Mouse (Mus musculus): ENCODE measurements around the gene Elmsan1. TPM values are rescaled to one million over a fixed set of nuclear protein-coding genes. Genes with fewer than 3 reads are reported as not detected.
A peak's percentile ranks its signal among the peaks of the same experiment; 100 is the strongest.

Gene Elmsan1
- polyA plus RNA-seq, 1 experiment from 2014 or later: 7.2 TPM

DNA sequence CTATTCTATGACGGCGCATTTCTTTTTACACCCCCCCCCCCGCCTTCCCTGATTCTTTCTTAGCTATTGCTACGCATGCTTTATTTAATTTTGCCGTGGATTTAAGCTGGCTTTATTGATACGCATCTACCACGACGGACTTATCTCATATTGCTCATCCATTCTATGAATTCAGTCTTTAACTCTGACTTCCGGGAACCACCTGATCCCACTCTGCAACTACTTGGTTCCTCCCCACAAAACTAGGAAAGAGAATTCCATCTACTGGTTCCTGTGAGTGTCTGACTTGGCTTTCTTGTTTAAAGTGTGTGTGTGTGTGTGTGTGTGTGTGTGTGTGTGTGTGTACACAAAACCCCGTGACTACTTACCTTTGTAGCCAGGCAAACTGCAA is 70.1 kb downstream of the Elmsan1 start:
- peaks cover 36% of the 10 kb centered on the region for H3K4me1 ChIP-seq
- H3K27me3 ChIP-seq: no peaks in the 10 kb centered on the region
- peak overlapping the region; percentile 60 for H3K4me3 ChIP-seq
- H3K4me2 ChIP-seq (replicated peaks): peak overlapping the region; percentile 89
- H3K36me3 ChIP-seq: peaks cover 23% of the 10 kb centered on the region
- H3K27ac ChIP-seq: no peak overlapping the region; the same call in none of the 2 replicates
- ATAC-seq (ENCODE audit: low FRiP score): peak; percentile 47
- no peaks in the 10 kb centered on the region for H3K9me3 ChIP-seq (replicated peaks)
- peak overlapping the region; percentile 67 for H3K9ac ChIP-seq
- WGBS: 9% methylated on average over 10 of the region's 10 CpGs

DNA sequence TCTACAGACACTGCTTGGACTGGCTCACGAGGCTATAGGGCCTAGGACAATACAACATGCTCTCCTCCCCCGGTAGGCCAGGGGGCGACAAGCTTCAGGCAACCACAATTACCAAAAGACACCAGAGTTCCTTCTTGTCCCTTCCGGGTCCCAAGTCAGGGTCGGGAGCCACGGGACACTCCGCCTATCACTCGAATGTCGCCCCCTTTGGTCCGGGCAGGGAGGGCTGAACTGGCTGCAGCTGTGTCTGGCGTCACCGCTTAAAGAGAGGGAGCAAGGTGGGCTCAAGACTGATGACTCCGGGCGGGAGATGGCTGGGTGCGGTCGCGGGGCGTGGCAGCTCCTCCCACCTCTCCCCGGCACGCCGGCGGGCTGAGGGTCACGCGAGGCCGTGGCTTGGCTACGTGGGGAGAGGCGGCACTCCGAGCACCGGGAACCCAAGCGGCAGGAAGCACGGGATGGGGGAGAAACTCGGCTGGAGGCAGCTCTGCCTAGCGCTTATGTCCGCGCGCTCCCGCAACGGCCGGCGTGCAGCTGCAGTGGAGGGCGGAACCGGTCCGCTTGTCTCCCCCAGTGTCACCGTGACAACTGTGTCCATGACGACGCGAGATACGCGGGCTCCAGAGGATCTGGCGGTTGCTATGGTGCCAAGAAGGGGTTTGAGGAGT is 70.6 kb downstream of the Elmsan1 start, which contains the start of gene Pnma1:
Gene Pnma1, minus strand, starts transcription at position 536 of the 668 bp plus-strand sequence.
- WGBS: under 1% methylated on average over 50 of the region's 50 CpGs
- no peaks in the 10 kb centered on the region for H3K9me3 ChIP-seq (replicated peaks)
- peak; percentile 95 for ATAC-seq (ENCODE audit: low FRiP score)
- peak within 1 kb of the TSS; percentile 77 for H3K27ac ChIP-seq
- H3K4me3 ChIP-seq: peak within 1 kb of the TSS; percentile 60
- H3K36me3 ChIP-seq: peaks cover 20% of the 10 kb centered on the region
- peak within 1 kb of the TSS; percentile 67 for H3K9ac ChIP-seq
- no peaks in the 10 kb centered on the region for H3K27me3 ChIP-seq
- H3K4me2 ChIP-seq (replicated peaks): peak within 1 kb of the TSS; percentile 89
- H3K4me1 ChIP-seq: peaks cover 36% of the 10 kb centered on the region

DNA sequence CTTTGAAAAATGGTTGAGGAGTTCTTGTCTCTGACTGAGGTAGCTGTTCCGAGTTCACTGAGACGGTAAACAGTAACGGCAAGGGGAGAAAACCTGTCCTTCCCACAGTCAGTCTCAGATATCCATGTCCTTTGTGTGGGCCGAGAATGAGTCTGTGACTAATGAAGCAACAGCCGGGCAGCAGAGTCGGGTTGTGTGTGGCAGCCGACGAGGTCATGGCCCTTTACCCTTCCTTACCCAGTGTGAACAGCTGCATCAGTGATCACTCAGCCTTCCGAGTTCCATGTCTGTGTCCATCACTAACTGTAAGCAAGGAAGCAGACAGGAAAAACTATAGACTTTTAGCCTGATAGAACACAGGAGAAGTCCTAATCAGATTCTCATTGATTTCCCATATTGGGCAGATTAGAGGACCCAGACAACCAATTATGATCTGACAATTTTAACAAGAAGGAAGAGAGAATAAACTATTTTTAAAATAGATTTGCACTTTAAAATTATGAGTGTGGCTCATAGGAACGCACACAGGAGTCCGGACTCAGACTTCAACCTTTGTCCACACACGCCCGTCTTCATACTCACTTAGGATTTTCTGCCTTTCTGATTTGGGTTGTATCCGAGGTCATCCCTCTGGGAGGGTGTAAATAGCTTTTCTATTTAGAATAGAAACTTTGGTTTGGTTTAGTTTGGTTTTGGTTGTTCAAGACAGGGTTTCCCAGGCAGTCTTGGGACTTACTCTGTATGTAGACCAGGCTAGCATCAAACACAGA is 76.2 kb downstream of the Elmsan1 start:
- Histone ChIP-seq H3K4me2 (replicated peaks) (no peak overlapping the region), H3K9me3 (replicated peaks) (no peaks in the 10 kb centered on the region)
- WGBS: 44% methylated on average over 14 of the region's 14 CpGs

DNA sequence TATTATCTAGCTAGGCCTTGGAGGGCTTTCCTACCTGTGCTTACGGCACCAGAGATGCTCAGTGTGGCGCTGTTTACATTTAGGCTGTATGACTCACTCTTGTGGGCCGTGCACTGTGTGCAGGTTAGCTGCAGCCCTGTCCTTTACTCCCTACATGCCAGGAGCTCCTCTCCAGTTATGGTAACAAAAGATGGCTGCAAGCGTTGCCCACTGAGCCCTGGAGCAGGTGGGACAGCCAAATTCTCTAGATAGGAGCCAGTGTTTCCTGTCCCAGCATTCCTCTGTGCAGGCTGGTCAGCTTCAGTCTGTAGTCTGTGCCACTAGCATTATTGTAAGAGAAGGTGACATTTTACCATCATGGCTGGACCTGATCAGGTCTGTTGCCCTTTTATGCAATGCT is 77.4 kb downstream of the Elmsan1 start:
- ATAC-seq (ENCODE audit: low FRiP score): no peak
- H3K4me1 ChIP-seq: peaks cover 3% of the 10 kb centered on the region

More for the DNA sequence above, 76.2 kb downstream of the Elmsan1 start:
- peaks cover 15% of the 10 kb centered on the region; the same call in 1 of the 2 replicates for H3K36me3 ChIP-seq
- H3K9ac ChIP-seq: peak overlapping the region; percentile 27; the same call in 1 of the 2 replicates
- no peaks in the 10 kb centered on the region for H3K27me3 ChIP-seq
- H3K4me1 ChIP-seq: peaks cover 9% of the 10 kb centered on the region
- H3K27ac ChIP-seq: no peak overlapping the region
- ATAC-seq (ENCODE audit: low FRiP score): no peak
- no peak overlapping the region for H3K4me3 ChIP-seq

DNA sequence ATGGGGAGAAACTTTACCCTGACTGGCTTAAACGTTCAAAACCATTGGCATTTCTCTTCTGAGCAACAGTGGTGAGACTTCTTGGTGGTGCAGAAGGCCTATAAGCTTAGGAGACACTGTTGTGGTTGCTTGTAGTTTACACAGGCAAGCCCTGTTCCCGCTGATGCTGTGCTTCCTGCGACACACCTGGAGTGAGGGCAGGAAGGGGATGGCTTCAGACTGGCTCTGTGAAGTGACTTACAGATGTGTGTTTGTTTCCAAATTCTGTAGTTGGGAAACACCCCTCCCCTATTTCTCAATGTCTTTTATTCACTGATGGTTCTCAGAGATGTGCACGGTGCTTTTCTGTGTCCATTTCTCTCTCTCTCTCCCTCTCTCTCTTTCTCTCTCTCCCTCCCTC is 78.5 kb downstream of the Elmsan1 start:
- no peak for ATAC-seq (ENCODE audit: low FRiP score)
- WGBS: 76% methylated on average over 4 of the region's 4 CpGs
- Histone ChIP-seq H3K4me2 (replicated peaks) (no peak overlapping the region), H3K36me3 (peaks cover 31% of the 10 kb centered on the region), H3K9ac (no peak overlapping the region), H3K27me3 (no peaks in the 10 kb centered on the region), H3K9me3 (replicated peaks) (no peaks in the 10 kb centered on the region), H3K4me3 (no peak overlapping the region), H3K27ac (no peak overlapping the region), H3K4me1 (peaks cover 3% of the 10 kb centered on the region)

More for the DNA sequence above, 77.4 kb downstream of the Elmsan1 start:
- Histone ChIP-seq H3K4me2 (replicated peaks) (no peak overlapping the region), H3K4me3 (no peak overlapping the region), H3K9ac (no peak overlapping the region), H3K36me3 (peaks cover 26% of the 10 kb centered on the region), H3K9me3 (replicated peaks) (no peaks in the 10 kb centered on the region), H3K27me3 (no peaks in the 10 kb centered on the region), H3K27ac (no peak overlapping the region)
- 86% methylated on average over 4 of the region's 4 CpGs for WGBS

DNA sequence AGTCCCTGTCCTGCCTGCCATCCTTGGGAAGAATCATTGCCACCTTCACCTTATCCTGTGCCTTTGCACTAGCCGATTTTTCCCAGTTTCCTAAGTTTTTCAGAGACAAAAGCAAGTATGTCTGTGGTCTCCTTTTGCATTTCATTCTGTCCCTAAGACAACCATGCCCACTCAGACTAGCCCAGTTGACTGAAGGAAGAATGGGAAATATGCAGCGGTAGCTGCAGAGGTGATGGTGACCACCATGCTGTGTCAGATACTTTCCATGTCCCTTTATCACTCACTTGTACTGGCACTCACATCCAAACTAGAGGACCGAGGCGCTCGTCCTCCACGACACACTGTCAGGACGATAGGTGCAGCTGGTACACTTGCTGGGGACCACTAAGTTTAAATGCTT is 81.5 kb downstream of the Elmsan1 start:
- no peak for ATAC-seq (ENCODE audit: low FRiP score)
- 94% methylated on average over 7 of the region's 7 CpGs for WGBS
- Histone ChIP-seq H3K4me3 (no peak overlapping the region), H3K27ac (no peak overlapping the region), H3K4me1 (peaks cover under 1% of the 10 kb centered on the region), H3K9me3 (replicated peaks) (no peaks in the 10 kb centered on the region), H3K36me3 (peaks cover 30% of the 10 kb centered on the region), H3K9ac (no peak overlapping the region), H3K4me2 (replicated peaks) (no peak overlapping the region), H3K27me3 (no peaks in the 10 kb centered on the region)

DNA sequence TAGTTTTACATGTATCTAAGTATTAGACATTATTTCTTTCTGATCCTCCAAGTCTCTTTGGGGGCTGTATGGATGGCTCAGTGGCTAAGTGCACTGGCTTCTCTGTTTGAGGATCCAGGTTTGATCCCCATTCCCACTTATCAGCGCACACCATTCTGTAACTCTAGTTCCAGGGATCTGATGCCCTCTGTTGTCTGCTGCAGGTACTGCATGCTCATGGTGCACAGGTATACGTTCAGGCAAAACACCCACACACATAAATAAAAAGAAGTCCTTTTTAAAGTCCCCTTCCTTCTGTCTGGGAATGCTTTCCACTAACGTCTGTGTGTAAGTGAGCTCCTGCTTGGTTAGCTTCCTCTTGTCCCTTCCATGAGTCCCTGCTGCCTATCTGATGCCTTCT is 86.4 kb downstream of the Elmsan1 start:
- no peak overlapping the region for H3K4me2 ChIP-seq (replicated peaks)
- H3K4me3 ChIP-seq: no peak overlapping the region
- ATAC-seq (ENCODE audit: low FRiP score): no peak
- no peaks in the 10 kb centered on the region for H3K4me1 ChIP-seq
- peaks cover 51% of the 10 kb centered on the region for H3K36me3 ChIP-seq
- no peak overlapping the region for H3K27ac ChIP-seq
- H3K9me3 ChIP-seq (replicated peaks): no peaks in the 10 kb centered on the region
- H3K9ac ChIP-seq: no peak overlapping the region
- no peaks in the 10 kb centered on the region for H3K27me3 ChIP-seq
- 64% methylated on average over 3 of the region's 3 CpGs for WGBS

DNA sequence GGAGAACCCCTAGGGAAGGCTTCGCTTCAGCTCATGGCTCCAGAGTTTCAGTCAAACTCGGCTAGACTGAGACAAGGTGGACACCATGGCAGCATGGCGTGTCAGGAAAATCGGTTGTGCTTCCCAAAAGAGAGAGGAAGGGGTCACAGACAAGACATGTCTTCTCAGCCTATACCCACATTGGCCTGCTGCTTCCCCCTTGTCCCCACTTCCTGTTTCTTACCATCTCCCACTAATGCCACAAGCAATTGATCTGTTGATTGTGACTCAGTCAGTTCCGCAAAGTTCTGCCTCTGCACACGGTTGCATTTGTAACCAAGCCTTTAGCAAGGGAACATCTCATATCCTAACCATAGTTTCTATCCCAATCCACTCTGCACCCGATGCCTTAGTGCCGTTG is 88.8 kb downstream of the Elmsan1 start:
- Histone ChIP-seq H3K27ac (no peak overlapping the region), H3K9ac (no peak overlapping the region), H3K4me2 (replicated peaks) (no peak overlapping the region), H3K36me3 (peaks cover 37% of the 10 kb centered on the region), H3K4me3 (no peak overlapping the region), H3K9me3 (replicated peaks) (no peaks in the 10 kb centered on the region), H3K27me3 (no peaks in the 10 kb centered on the region), H3K4me1 (no peaks in the 10 kb centered on the region)
- ATAC-seq (ENCODE audit: low FRiP score): no peak
- 97% methylated on average over 8 of the region's 8 CpGs for WGBS

DNA sequence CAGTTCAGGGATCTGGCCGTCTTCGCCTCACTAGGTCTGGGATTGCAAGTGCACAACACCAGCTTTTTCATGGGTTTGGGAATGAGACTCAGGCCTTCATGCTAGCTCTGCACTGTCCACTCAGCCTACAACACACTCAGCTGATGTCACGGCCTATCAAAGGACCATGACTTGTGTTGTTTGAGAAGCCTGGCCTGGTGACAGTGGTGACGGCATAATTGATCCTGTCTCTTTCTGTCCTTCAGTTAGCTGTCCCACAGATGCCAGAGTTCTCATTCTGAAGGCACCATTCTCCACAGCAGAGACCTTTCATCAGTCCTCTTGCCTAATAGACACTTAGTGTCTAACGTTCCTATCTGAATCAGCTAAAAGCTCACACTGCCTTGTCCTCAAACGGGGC is 90.1 kb downstream of the Elmsan1 start:
- 87% methylated on average over 6 of the region's 6 CpGs for WGBS
- no peaks in the 10 kb centered on the region for H3K27me3 ChIP-seq
- no peak overlapping the region for H3K9ac ChIP-seq
- peaks cover 37% of the 10 kb centered on the region for H3K36me3 ChIP-seq
- H3K4me2 ChIP-seq (replicated peaks): no peak overlapping the region
- ATAC-seq (ENCODE audit: low FRiP score): no peak
- no peaks in the 10 kb centered on the region for H3K9me3 ChIP-seq (replicated peaks)
- H3K27ac ChIP-seq: no peak overlapping the region
- H3K4me1 ChIP-seq: no peaks in the 10 kb centered on the region
- no peak overlapping the region for H3K4me3 ChIP-seq

DNA sequence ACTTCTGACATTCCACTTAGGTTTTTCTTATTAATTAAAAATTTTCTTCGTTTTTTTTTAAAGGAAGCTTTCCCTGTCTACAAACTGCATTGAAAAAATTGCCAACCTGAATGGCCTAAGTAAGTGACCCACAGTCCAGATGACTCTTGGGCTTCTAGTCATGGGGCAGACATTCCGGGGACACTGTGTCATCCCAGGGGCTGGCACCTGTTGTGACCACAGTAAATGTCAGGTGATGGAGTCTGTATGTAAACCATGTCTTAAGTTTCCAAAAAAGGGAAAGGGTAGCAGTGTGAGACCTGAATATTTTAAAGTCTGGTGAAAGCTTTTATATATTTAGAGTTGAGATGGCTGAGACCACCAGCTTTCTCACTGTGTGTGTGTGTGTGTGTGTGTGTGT is 91.8 kb downstream of the Elmsan1 start:
- WGBS: 84% methylated on average over 2 of the region's 2 CpGs

DNA sequence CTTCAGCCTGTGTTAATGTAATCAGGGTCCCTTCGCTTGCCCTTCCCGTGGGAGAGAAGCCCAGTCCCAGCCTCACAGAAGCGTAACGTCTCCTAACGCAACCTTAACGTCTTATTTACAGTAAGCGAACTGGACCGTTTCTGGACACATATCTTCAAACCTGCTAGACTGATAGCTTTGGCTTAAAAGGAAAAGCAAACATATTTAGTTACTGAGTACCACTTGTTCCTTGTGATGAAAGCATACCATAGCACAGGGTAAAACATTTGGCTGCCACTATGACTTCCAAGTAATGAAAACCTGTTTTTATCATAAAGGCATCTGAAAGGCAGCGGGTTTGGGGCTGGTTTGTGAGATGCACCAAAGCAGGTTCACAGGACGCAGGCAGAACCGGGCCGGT is 92.8 kb downstream of the Elmsan1 start:
- Histone ChIP-seq H3K9me3 (replicated peaks) (no peaks in the 10 kb centered on the region), H3K9ac (no peak overlapping the region), H3K36me3 (peaks cover 24% of the 10 kb centered on the region), H3K4me3 (no peak overlapping the region), H3K27me3 (no peaks in the 10 kb centered on the region), H3K4me1 (no peaks in the 10 kb centered on the region), H3K27ac (no peak overlapping the region), H3K4me2 (replicated peaks) (no peak overlapping the region)
- ATAC-seq (ENCODE audit: low FRiP score): no peak
- WGBS: 83% methylated on average over 12 of the region's 12 CpGs

More for the DNA sequence above, 91.8 kb downstream of the Elmsan1 start:
- Histone ChIP-seq H3K36me3 (peaks cover 31% of the 10 kb centered on the region), H3K4me3 (no peak overlapping the region), H3K27ac (no peak overlapping the region), H3K27me3 (no peaks in the 10 kb centered on the region), H3K9me3 (replicated peaks) (no peaks in the 10 kb centered on the region), H3K4me1 (no peaks in the 10 kb centered on the region), H3K9ac (no peak overlapping the region), H3K4me2 (replicated peaks) (no peak overlapping the region)
- ATAC-seq (ENCODE audit: low FRiP score): no peak

DNA sequence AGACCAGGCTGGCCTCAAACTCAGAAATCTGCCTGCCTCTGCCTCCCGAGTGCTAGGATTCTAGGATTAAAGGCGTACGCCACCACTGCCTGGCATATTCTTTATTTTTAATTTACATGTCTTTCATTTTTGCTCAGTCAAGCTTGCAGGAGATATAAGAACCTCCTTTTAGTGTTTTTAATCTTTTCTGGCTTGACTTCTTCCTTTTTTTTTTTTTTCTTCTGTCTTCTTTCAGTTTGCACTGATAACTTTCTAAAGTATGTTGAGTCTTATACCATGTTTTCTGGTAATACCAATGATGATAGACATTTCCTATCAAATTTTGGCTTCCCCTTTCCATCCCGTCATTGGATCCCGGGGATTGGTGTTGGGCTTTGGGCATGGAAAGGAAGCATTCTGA is 99.1 kb downstream of the Elmsan1 start:
- Histone ChIP-seq H3K9me3 (replicated peaks) (no peaks in the 10 kb centered on the region), H3K36me3 (no peaks in the 10 kb centered on the region), H3K4me2 (replicated peaks) (no peak overlapping the region), H3K4me1 (peaks cover 8% of the 10 kb centered on the region), H3K9ac (no peak overlapping the region), H3K4me3 (no peak overlapping the region), H3K27me3 (no peaks in the 10 kb centered on the region), H3K27ac (no peak overlapping the region)
- ATAC-seq (ENCODE audit: low FRiP score): no peak
- WGBS: 98% methylated on average over 5 of the region's 5 CpGs
